Mouse (Mus musculus) intestine, embryonic 14.5 days (tissue): ENCODE measurements around the gene Smg9. TPM values are rescaled to one million over a fixed set of nuclear protein-coding genes. Genes with fewer than 3 reads are reported as not detected.
A peak's percentile ranks its signal among the peaks of the same experiment; 100 is the strongest.

Source experiments
- ATAC-seq: fragments of 200-750 bp; cut with Nextera tagmentation; replicated peaks from 2 replicates; pipeline ENCODE4 v1.8.0; 2017; ENCODE audit warnings: low read depth, moderate number of reproducible peaks, moderate TSS enrichment, moderate library complexity; ENCODE audit not compliant: low FRiP score, low TSS enrichment
- DNase-seq: peaks from one replicate; pipeline ENCODE4 v3.0.0-alpha.2; 2018; ENCODE audit warnings: low spot score
- H3K27ac ChIP-seq: fragments of 300-500 bp; sonication (generic); 2 replicates; pipeline ENCODE4 v1.5.1; 2014; ENCODE audit warnings: low read depth, mild to moderate bottlenecking, control low read depth
- H3K27me3 ChIP-seq: fragments of 300-500 bp; sonication (generic); replicated peaks from 2 replicates; pipeline ENCODE4 v1.6.1; 2014; ENCODE audit warnings: low read length, control low read depth; ENCODE audit not compliant: control insufficient read depth, insufficient read depth
- H3K36me3 ChIP-seq: fragments of 300-500 bp; sonication (generic); 2 replicates; pipeline ENCODE4 v1.6.1; 2014; ENCODE audit warnings: low read length, control low read depth; ENCODE audit not compliant: control insufficient read depth, insufficient read depth
- H3K4me1 ChIP-seq: fragments of 300-500 bp; sonication (generic); replicated peaks from 2 replicates; pipeline ENCODE4 v1.6.1; 2014; ENCODE audit warnings: low read length, control low read depth, mixed read lengths; ENCODE audit not compliant: control insufficient read depth, insufficient read depth
- H3K4me2 ChIP-seq: fragments of 300-500 bp; sonication (generic); 2 replicates; pipeline ENCODE4 v1.6.1; 2014; ENCODE audit warnings: low read length
- H3K4me3 ChIP-seq: fragments of 300-500 bp; sonication (generic); 2 replicates; pipeline ENCODE4 v1.5.1; 2014; ENCODE audit warnings: low read depth, low read length, control low read depth, mixed read lengths
- H3K9ac ChIP-seq: fragments of 300-500 bp; sonication (generic); 2 replicates; pipeline ENCODE4 v1.6.1; 2014; ENCODE audit warnings: mild to moderate bottlenecking, low read length
- H3K9me3 ChIP-seq: fragments of 300-500 bp; sonication (generic); 2 replicates; pipeline ENCODE4 v1.6.1; 2016; ENCODE audit warnings: low read length, control low read depth; ENCODE audit not compliant: control insufficient read depth
- WGBS: fragments of 180-500 bp; shearing (Covaris S2); extraction: QIAGEN DNeasy Blood & Tissue Kit; methylation state at CpG from one replicate; pipeline ENCODE4 v1.1.7; 2014; 5-methylcytosine and 5-hydroxymethylcytosine counted together
- polyA plus RNA-seq: library from polyadenylated mRNA; unstranded; fragments of >200 nt; fragmentation: Nextera tagmentation; extraction: Ambion mirVana; gene quantifications from 2 replicates; pipeline ENCODE4 v1.2.1, GENCODE M21; 2014

Smg9 gene
- polyA plus RNA-seq, 1 experiment from 2014 or later, result 24.5 TPM

DNA sequence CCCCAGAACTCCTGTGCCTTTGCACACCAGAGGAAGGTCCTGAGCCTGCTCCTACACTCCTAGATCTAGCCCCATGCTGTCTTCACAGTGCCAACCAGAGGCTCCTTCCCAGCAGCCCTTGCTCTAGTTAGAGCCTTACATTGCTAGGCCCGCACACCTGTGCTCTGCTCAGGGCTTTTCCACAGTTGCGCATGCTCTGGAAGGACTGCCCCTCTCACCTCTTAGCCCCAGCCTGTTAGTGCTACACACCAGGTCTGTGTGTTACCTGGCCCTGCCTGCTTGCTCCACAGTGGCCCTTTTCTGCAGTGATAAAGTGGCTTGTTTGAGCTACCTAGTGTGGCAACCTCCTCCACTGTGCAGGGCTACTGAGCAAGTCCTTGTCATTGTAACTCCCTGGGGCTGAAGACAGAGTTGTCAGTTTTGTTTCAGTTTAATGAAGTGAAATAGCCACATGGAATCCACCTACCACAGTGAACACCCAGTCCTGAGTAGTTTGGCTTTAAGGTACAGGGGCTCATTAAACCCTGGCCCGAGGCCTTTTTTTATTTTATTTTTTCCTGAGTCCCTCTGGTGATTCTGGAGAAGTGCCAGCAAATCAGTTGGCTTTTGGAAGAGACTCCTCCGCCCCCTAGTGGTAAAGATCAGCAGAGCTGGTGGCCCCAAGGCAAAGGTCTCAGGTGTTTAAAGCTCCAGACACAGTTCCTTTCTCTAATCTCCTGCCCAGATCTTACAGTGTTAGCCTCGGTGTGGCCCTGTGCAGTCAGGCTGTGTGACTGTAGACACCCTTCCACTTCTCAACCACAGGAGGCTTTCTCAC lies 7.3 kb downstream of the Smg9 start:
- H3K4me1 ChIP-seq, result no peaks in the 10 kb centered on the region
- peak; percentile 56; the same call in 1 of the 2 replicates for ATAC-seq
- DNase-seq, result peak; percentile 86
- H3K27ac ChIP-seq, result no peak overlapping the region
- 0 out of 2 replicates have a peak, but pooled peaks cover 14% of the 10 kb centered on the region for H3K36me3 ChIP-seq
- H3K4me3 ChIP-seq, result no peak overlapping the region
- H3K9ac ChIP-seq, result no peak overlapping the region
- H3K4me2 ChIP-seq, result no peak overlapping the region
- no peaks in the 10 kb centered on the region for H3K27me3 ChIP-seq
- peaks cover 3% of the 10 kb centered on the region for H3K9me3 ChIP-seq
- WGBS, result 44% methylated on average over 5 of the region's 5 CpGs

GRCm38 (mm10) chr7:24408186-24408585 lies 8.8 kb downstream of the Smg9 start:
- DNase-seq (no peak), ATAC-seq (peak; percentile 14; the same call in 1 of the 2 replicates)
- H3K9me3 ChIP-seq, result no peaks in the 10 kb centered on the region
- no peak overlapping the region for H3K27ac ChIP-seq
- H3K9ac ChIP-seq, result no peak overlapping the region
- H3K27me3 ChIP-seq, result no peaks in the 10 kb centered on the region
- no peak overlapping the region for H3K4me2 ChIP-seq
- WGBS, result 79% methylated on average over 9 of the region's 9 CpGs
- H3K4me1 ChIP-seq, result no peaks in the 10 kb centered on the region
- H3K4me3 ChIP-seq, result no peak overlapping the region
- H3K36me3 ChIP-seq, result 0 out of 2 replicates have a peak, but pooled peaks cover 14% of the 10 kb centered on the region

- Histone ChIP-seq H3K27me3 (no peaks in the 10 kb centered on the region), H3K4me3 (no peak overlapping the region), H3K4me1 (no peaks in the 10 kb centered on the region), H3K9ac (no peak overlapping the region), H3K27ac (no peak overlapping the region), H3K9me3 (no peaks in the 10 kb centered on the region), H3K4me2 (no peak overlapping the region), H3K36me3 (0 out of 2 replicates have a peak, but pooled peaks cover 13% of the 10 kb centered on the region)
- ATAC-seq (no peak), DNase-seq (no peak)
- WGBS, result 86% methylated on average over 6 of the region's 6 CpGs
These were observed 10.7 kb downstream of the Smg9 start for GRCm38 (mm10) chr7:24410123-24410522.

DNA sequence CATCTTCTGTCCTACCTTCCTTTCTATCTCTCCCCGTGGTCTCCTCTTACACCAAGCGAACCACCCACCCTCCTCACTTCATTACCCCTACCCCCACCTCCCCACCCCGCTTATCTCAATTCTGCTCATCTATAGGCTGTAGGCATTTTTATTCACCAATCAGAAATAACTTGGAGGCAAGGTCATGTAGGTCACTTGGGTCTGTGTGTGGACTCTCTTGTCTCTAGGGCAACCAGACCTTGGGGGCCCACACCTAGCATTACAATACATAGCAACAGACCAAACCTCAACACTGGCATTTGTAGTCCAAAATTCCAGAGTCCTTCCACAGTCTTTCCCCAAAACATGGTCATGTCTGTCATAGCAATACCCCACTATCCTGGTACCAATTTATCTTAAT lies 11.4 kb downstream of the Smg9 start:
- Histone ChIP-seq H3K9me3 (no peaks in the 10 kb centered on the region), H3K27me3 (no peaks in the 10 kb centered on the region), H3K27ac (no peak overlapping the region), H3K9ac (no peak overlapping the region), H3K4me2 (no peak overlapping the region), H3K4me3 (no peak overlapping the region), H3K4me1 (no peaks in the 10 kb centered on the region), H3K36me3 (0 out of 2 replicates have a peak, but pooled peaks cover 7% of the 10 kb centered on the region)
- ATAC-seq, result no peak
- DNase-seq, result no peak
- WGBS, result 71% methylated on average over 3 of the region's 3 CpGs

- DNase-seq (no peak), ATAC-seq (no peak)
- no peak overlapping the region for H3K4me3 ChIP-seq
- H3K9me3 ChIP-seq, result no peaks in the 10 kb centered on the region
- H3K27ac ChIP-seq, result no peak overlapping the region
- 71% methylated on average over 3 of the region's 3 CpGs for WGBS
- H3K4me1 ChIP-seq, result no peaks in the 10 kb centered on the region
- H3K36me3 ChIP-seq, result no peaks in the 10 kb centered on the region
- no peaks in the 10 kb centered on the region for H3K27me3 ChIP-seq
- no peak overlapping the region for H3K4me2 ChIP-seq
- no peak overlapping the region for H3K9ac ChIP-seq
These were observed 14.2 kb downstream of the Smg9 start for GRCm38 (mm10) chr7:24413630-24414029.

GRCm38 (mm10) chr7:24415261-24415660 lies 15.8 kb downstream of the Smg9 start:
- Histone ChIP-seq H3K4me2 (no peak overlapping the region), H3K4me1 (no peaks in the 10 kb centered on the region)
- ATAC-seq, result no peak

DNA sequence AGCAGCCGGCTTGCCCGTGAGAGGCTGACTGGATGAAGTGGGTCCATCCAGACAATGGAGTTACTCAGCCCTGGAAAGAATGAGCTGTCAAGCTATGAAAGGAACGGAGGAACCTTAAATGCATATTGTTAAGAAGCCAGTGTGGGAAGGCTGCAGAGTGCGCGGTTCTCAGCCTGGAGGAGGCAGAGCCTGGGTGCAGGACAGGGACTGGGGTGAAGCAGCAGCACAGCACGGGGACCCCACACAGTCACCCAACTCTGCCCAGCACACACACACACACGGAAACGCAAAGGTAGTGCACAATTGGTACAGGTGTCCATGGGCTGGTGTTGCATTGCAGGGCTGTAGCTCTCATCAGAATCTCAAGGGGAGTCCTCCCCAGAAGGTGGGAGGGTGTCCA lies 20.2 kb downstream of the Smg9 start:
- H3K9me3 ChIP-seq, result no peaks in the 10 kb centered on the region
- no peak overlapping the region for H3K9ac ChIP-seq
- DNase-seq (no peak), ATAC-seq (no peak)
- no peaks in the 10 kb centered on the region for H3K4me1 ChIP-seq
- no peak overlapping the region for H3K4me2 ChIP-seq
- no peak overlapping the region for H3K27ac ChIP-seq
- peaks cover 22% of the 10 kb centered on the region for H3K36me3 ChIP-seq
- 89% methylated on average over 8 of the region's 8 CpGs for WGBS
- H3K4me3 ChIP-seq, result no peak overlapping the region
- H3K27me3 ChIP-seq, result no peaks in the 10 kb centered on the region

More at GRCm38 (mm10) chr7:24415261-24415660, 15.8 kb downstream of the Smg9 start:
- DNase-seq, result no peak
- Histone ChIP-seq H3K36me3 (no peaks in the 10 kb centered on the region), H3K27ac (no peak overlapping the region), H3K4me3 (no peak overlapping the region), H3K9ac (no peak overlapping the region), H3K27me3 (no peaks in the 10 kb centered on the region), H3K9me3 (no peaks in the 10 kb centered on the region)
- WGBS, result 76% methylated on average over 7 of the region's 7 CpGs

DNA sequence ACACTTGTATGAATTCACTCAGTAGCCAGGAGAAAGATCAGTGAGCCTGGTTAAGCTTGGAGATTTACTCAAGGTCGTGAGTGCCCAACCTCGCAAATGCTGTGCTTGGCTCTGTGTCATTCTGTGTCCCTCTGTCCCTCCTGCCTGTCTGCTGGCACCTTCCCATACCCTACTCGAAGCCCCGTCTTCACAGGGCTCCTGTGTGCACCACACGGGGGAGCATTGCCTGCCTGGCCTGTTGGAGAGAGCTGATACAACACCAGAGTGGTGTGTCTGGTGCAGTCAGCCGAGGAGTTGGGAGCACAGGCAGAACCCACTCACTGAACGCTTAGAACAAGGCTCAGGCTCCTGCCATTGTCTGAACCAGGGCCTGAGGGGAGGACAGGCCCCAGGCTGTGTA lies 22.2 kb downstream of the Smg9 start:
- Histone ChIP-seq H3K9ac (no peak overlapping the region), H3K36me3 (peaks cover 22% of the 10 kb centered on the region), H3K27ac (no peak overlapping the region), H3K27me3 (no peaks in the 10 kb centered on the region), H3K4me2 (no peak overlapping the region), H3K4me3 (no peak overlapping the region), H3K9me3 (no peaks in the 10 kb centered on the region), H3K4me1 (no peaks in the 10 kb centered on the region)
- WGBS, result 79% methylated on average over 7 of the region's 7 CpGs
- DNase-seq (no peak), ATAC-seq (no peak)

- Histone ChIP-seq H3K9me3 (no peaks in the 10 kb centered on the region), H3K4me1 (no peaks in the 10 kb centered on the region), H3K27me3 (no peaks in the 10 kb centered on the region), H3K36me3 (peaks cover 22% of the 10 kb centered on the region), H3K4me3 (no peak overlapping the region), H3K4me2 (no peak overlapping the region), H3K9ac (no peak overlapping the region), H3K27ac (no peak overlapping the region)
- WGBS, result 80% methylated on average over 8 of the region's 8 CpGs
- ATAC-seq, result no peak
- no peak for DNase-seq
These were observed 22.8 kb downstream of the Smg9 start for GRCm38 (mm10) chr7:24422251-24422650.
